Mouse (Mus musculus) heart, embryonic 14.5 days (tissue): ENCODE data around the gene Hist2h3b. TPM values are rescaled to one million over a fixed set of nuclear protein-coding genes. Genes with fewer than 3 reads are reported as not detected.
A peak's percentile ranks its signal among the peaks of the same experiment; 100 is the strongest.
"Not testable (repeated sequence)": the region's sequence is repeated elsewhere in the genome, so short reads cannot be mapped to it uniquely, and the experiment has no call there.

Experiments
- ATAC-seq: fragments of 200-750 bp; cut with Nextera tagmentation; 2 replicates; pipeline ENCODE4 v1.8.0; 2017; ENCODE audit warnings: low read depth, moderate TSS enrichment; ENCODE audit not compliant: insufficient number of reproducible peaks, insufficient read depth, low FRiP score
- H3K27ac ChIP-seq, 2 experiments: fragments of 200-500 bp in 1 of 2; fragments of 300-500 bp in 1 of 2; sonication (generic) in 1 of 2; replicated peaks in 1 of 2; 2 replicates each; pipeline ENCODE4 v1.5.1; 2012 to 2014; ENCODE audit warnings: low read depth in 2 of 2, low read length in 2 of 2, control low read depth in 1 of 2, mild to moderate bottlenecking in 1 of 2, mixed read lengths in 1 of 2; ENCODE audit not compliant: control insufficient read depth in 1 of 2, insufficient read depth in 1 of 2
- H3K27me3 ChIP-seq: fragments of 300-500 bp; sonication (generic); 2 replicates; pipeline ENCODE4 v1.6.1; 2014; ENCODE audit warnings: mild to moderate bottlenecking, low read length, control low read depth; ENCODE audit not compliant: control insufficient read depth, insufficient read depth
- H3K36me3 ChIP-seq: fragments of 300-500 bp; sonication (generic); 2 replicates; pipeline ENCODE4 v1.6.1; 2014; ENCODE audit warnings: mild to moderate bottlenecking, control low read depth, low read length, mixed read lengths; ENCODE audit not compliant: control insufficient read depth, insufficient read depth
- H3K4me1 ChIP-seq, 2 experiments: fragments of 200-500 bp in 1 of 2; fragments of 300-500 bp in 1 of 2; sonication (generic) in 1 of 2; 2 replicates each; pipeline ENCODE4 v1.6.1; 2012 to 2014; ENCODE audit warnings: low read length in 2 of 2, control low read depth in 1 of 2, mixed read lengths in 1 of 2; ENCODE audit not compliant: control insufficient read depth in 2 of 2, insufficient read depth in 2 of 2
- H3K4me2 ChIP-seq: fragments of 300-500 bp; sonication (generic); 2 replicates; pipeline ENCODE4 v1.6.1; 2014; ENCODE audit warnings: mild to moderate bottlenecking, low read length
- H3K4me3 ChIP-seq, 2 experiments: fragments of 200-500 bp in 1 of 2; fragments of 300-500 bp in 1 of 2; sonication (generic) in 1 of 2; 2 replicates each; pipeline ENCODE4 v1.5.1; 2012 to 2014; ENCODE audit warnings: low read length in 2 of 2, mild to moderate bottlenecking in 2 of 2, control low read depth in 1 of 2, low read depth in 1 of 2, moderate library complexity in 1 of 2; ENCODE audit not compliant: control insufficient read depth in 1 of 2, insufficient read depth in 1 of 2
- H3K9ac ChIP-seq: fragments of 300-500 bp; sonication (generic); 2 replicates; pipeline ENCODE4 v1.6.1; 2014; ENCODE audit warnings: mild to moderate bottlenecking, low read length
- H3K9me3 ChIP-seq: fragments of 300-500 bp; sonication (generic); 2 replicates; pipeline ENCODE4 v1.6.1; 2016; ENCODE audit warnings: low read length, control low read depth; ENCODE audit not compliant: control insufficient read depth
- WGBS: fragments of 180-500 bp; shearing (Covaris S2); extraction: QIAGEN DNeasy Blood & Tissue Kit; methylation state at CpG from one replicate; pipeline ENCODE4 v1.1.7; 2014; 5-methylcytosine and 5-hydroxymethylcytosine counted together
- polyA plus RNA-seq: library from polyadenylated mRNA; unstranded; fragments of >200 nt; fragmentation: Nextera tagmentation; extraction: Ambion mirVana; gene quantifications from 2 replicates; pipeline ENCODE4 v1.2.1, GENCODE M21; 2014

Hist2h3b gene
- 26.9 and 32.0 TPM in 2 replicates for polyA plus RNA-seq

DNA sequence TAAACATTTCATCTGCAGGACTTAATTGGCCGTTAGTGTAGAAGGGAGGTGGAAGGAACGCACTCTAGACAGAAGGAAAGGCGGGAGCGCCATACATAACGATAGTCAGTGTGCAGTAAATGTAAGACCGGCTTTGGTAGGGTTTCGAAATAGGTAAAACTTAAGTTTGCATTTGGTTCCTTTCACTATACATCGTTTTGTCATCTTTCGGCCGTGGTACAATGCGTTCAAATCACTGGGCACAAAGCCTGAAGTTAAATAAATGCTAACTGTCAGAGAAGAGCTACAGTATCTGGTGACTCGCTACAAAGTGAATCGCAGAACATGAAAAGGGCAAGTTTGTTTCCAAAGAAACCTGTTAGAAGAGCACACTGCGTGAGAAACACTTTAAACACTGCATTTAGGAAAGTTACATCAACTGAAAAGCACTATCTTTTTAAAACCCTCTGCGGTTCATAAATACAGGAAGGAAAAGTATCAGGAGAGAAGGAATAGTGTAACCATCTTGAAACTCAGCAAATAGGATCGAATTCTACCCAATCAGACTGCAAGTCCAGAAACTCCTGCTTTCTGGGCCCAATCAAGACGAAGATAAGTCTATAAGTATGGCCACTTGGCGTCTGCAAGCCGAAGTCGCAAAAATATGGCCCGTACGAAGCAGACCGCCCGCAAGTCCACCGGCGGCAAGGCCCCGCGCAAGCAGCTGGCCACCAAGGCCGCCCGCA, at the start of gene Hist2h3b:
TSS of gene Hist2h3b (plus strand) at position 604 of the 725 bp plus-strand sequence.
- peak; percentile 60 for ATAC-seq
- 28% methylated on average over 28 of the region's 30 CpGs for WGBS
- Histone ChIP-seq H3K9ac (peak within 1 kb of the TSS; percentile 79), H3K4me3 (peak within 1 kb of the TSS; percentile 49 to 53), H3K4me1 (peaks cover 10 to 13% of the 10 kb centered on the region in 2 experiments), H3K4me2 (peak within 1 kb of the TSS; percentile 95), H3K9me3 (no peaks in the 10 kb centered on the region), H3K27ac (peak within 1 kb of the TSS; percentile 87 to 95), H3K36me3 (no peaks in the 10 kb centered on the region), H3K27me3 (no peaks in the 10 kb centered on the region)

DNA sequence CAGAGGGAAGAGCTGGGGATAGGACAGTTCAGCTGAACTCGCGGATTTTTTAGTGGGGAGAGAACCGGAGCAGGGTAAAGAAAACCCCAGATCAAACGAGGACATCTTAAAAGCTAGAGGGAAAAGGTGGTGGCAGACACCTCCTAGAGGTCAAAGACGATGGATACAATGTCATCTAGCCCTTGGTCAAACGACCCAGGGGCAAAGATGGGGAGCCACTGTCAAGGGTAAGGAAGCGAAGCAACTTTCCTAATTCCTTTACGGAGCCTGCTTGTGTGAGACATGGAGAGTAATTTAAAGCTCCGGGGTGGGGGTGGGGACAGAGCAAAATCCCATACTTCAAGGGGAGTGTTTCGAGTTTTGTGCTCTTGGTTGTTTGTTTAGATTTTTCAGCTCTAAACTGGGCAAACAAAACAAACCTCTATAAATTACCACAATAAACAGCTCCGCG, 49.2 kb upstream of the Hist2h3b start:
- WGBS = 2% methylated on average over 12 of the region's 12 CpGs
- ATAC-seq = no peak
- H3K27ac ChIP-seq = peak overlapping the region; percentile 95 to 100
- H3K4me3 ChIP-seq = peak overlapping the region; percentile 60 to 72
- H3K9me3 ChIP-seq = no peaks in the 10 kb centered on the region
- H3K27me3 ChIP-seq = no peaks in the 10 kb centered on the region
- H3K36me3 ChIP-seq = no peaks in the 10 kb centered on the region
- peak overlapping the region; percentile 93 for H3K9ac ChIP-seq
- H3K4me2 ChIP-seq = peak overlapping the region; percentile 76
- H3K4me1 ChIP-seq = peaks cover 9 to 27% of the 10 kb centered on the region in 2 experiments

DNA sequence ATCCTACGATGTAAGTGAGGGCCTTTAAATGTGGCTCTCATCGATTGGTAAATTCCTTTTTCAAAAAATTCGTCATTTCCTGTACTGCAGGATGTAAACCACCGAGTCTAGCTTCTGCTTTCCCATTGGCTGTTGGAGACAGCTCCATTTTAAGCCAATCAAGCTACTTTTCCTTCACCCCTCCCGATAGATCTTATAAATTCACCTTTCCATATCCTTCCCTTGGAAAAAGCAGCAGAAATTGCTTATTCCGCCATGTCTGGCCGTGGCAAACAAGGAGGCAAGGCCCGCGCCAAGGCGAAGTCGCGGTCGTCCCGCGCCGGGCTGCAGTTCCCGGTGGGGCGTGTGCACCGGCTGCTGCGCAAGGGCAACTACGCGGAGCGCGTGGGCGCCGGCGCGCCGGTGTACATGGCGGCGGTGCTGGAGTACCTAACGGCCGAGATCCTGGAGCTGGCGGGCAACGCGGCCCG, 48.8 kb upstream of the Hist2h3b start, which contains the start of the genes Bola1 and Hist2h2ab:
TSS of gene Bola1 (minus strand) at position 49 of the 470 bp plus-strand sequence.
TSS of gene Hist2h2ab (plus strand) at position 205 of the 470 bp plus-strand sequence.
- Histone ChIP-seq H3K4me3 (peak within 1 kb of the TSS; percentile 60 to 72), H3K4me1 (peaks cover 9 to 27% of the 10 kb centered on the region in 2 experiments), H3K9ac (peak within 1 kb of the TSS; percentile 93), H3K27ac (peak within 1 kb of the TSS; percentile 95 to 100), H3K9me3 (no peaks in the 10 kb centered on the region), H3K36me3 (no peaks in the 10 kb centered on the region), H3K27me3 (no peaks in the 10 kb centered on the region), H3K4me2 (peak within 1 kb of the TSS; percentile 76)
- peak; percentile 67 for ATAC-seq
- WGBS = under 1% methylated on average over 37 of the region's 37 CpGs

DNA sequence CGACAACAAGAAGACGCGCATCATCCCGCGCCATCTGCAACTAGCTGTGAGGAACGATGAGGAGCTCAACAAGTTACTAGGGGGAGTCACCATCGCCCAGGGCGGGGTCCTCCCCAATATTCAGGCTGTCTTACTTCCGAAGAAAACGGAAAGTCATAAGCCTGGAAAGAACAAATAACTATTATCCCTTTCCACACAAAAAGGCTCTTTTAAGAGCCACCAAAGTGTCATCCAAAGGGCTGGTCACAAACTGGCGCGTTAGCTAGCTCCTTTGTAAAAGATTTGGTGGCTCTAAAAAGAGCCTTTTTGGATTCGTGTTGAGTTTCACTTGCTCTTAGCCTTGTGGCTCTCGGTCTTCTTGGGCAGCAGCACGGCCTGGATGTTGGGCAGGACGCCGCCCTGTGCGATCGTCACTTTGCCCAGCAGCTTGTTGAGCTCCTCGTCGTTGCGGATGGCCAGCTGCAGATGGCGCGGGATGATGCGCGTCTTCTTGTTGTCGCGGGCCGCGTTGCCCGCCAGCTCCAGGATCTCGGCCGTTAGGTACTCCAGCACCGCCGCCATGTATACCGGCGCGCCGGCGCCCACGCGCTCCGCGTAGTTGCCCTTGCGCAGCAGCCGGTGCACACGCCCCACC, 48.2 kb upstream of the Hist2h3b start:
- under 1% methylated on average over 33 of the region's 47 CpGs for WGBS
- H3K27me3 ChIP-seq, H3K36me3 ChIP-seq, H3K9me3 ChIP-seq, ATAC-seq: not testable (repeated sequence)
- Histone ChIP-seq H3K4me3 (peak overlapping the region; percentile 60 to 72), H3K27ac (peak overlapping the region; percentile 95 to 100), H3K4me1 (peaks cover 9 to 27% of the 10 kb centered on the region in 2 experiments), H3K9ac (peak overlapping the region; percentile 93), H3K4me2 (peak overlapping the region; percentile 76)

DNA sequence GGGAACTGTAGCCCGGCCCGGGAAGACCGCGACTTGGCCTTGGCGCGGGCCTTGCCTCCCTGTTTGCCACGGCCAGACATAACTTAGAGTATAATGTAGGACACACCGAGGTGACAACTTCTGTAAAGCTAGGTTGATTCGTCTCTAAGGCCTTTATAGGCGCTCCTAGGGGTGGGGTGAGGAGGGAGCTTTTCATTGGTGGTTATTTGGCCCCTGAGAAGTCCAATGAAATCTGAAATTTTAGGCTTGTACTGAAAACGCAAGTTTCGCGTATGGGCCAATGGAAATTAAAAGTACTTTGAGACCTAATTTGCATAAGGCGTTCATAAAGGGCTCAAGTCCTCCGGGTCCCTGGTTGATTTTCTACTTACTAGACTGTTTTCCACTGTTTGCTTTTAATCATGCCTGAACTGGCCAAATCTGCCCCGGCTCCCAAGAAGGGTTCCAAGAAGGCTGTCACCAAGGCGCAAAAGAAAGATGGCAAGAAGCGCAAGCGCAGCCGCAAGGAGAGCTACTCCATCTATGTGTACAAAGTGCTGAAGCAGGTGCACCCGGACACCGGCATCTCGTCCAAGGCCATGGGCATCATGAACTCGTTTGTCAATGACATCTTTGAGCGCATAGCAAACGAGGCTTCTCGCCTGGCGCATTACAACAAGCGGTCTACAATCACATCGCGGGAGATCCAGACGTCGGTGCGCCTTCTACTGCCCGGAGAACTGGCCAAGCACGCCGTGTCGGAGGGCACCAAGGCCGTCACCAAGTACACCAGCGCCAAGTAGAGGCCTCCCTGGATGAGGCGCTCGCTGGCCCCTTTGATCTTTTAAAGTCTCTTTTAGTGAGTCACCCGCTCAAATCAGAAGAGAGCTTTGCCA, 47.5 kb upstream of the Hist2h3b start, which contains the start of the genes Hist2h2ac and Hist2h2be:
TSS of gene Hist2h2ac (minus strand) at position 116 of the 875 bp plus-strand sequence.
TSS of gene Hist2h2be (plus strand) at position 355 of the 875 bp plus-strand sequence.
- Histone ChIP-seq H3K4me1 (peaks cover 9 to 30% of the 10 kb centered on the region in 2 experiments), H3K27ac (peak within 1 kb of the TSS; percentile 95 to 100), H3K4me3 (peak within 1 kb of the TSS; percentile 60 to 72), H3K27me3 (no peaks in the 10 kb centered on the region), H3K36me3 (no peaks in the 10 kb centered on the region), H3K9me3 (no peaks in the 10 kb centered on the region), H3K4me2 (peak within 1 kb of the TSS; percentile 76), H3K9ac (peak within 1 kb of the TSS; percentile 93)
- ATAC-seq = peak; percentile 86
- WGBS = 1% methylated on average over 43 of the region's 43 CpGs

DNA sequence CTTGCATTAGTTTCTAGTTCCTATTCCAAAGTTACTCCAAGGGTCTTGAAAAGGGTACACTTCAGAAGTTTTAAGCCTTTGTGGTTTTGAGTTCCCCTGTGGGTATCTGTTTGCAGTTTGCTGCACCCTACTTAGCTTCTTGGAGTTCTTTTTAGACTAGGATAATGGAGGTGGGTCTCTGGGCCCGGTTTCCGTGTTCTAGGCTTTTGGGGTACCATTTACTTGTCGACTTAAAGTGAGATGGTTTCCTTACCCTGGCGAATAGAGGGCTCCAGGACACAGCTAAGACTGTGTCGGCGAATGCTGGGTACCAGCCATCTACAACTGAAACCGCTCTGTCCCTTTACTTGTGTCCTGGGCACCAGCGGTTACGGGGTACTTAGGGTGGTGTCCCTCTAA, 46.8 kb upstream of the Hist2h3b start:
- Histone ChIP-seq H3K9me3 (no peaks in the 10 kb centered on the region), H3K9ac (peak overlapping the region; percentile 93), H3K36me3 (no peaks in the 10 kb centered on the region), H3K27me3 (no peaks in the 10 kb centered on the region), H3K4me3 (peak overlapping the region; percentile 60 to 72), H3K27ac (peak overlapping the region; percentile 95 to 100), H3K4me1 (peaks cover 9 to 30% of the 10 kb centered on the region in 2 experiments), H3K4me2 (peak overlapping the region; percentile 76)
- no peak for ATAC-seq
- WGBS = 33% methylated on average over 9 of the region's 9 CpGs

DNA sequence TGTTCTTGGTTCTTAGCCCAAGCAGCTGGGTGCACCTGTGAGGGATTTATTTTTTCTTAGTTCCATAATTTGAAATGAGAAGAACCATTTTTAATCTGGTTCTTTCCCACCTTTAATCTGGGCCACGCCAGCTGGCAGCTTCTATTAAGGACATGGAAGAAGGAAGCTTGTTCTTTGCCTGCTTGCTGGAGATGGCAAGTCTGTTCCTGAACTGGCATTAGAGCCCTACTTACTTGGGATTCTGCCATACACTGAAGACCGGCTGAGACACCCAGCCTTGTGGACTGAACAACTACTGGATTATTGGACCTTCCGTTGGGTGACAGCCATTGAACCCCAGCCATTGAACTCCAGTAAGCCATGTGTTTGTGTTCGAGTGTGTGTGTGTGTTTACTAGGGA, 45.7 kb upstream of the Hist2h3b start:
- no peak for ATAC-seq
- H3K4me3 ChIP-seq = no peak overlapping the region
- no peaks in the 10 kb centered on the region for H3K36me3 ChIP-seq
- peaks cover 9 to 30% of the 10 kb centered on the region in 2 experiments for H3K4me1 ChIP-seq
- H3K27ac ChIP-seq = no peak overlapping the region
- no peaks in the 10 kb centered on the region for H3K27me3 ChIP-seq
- 92% methylated on average over 4 of the region's 4 CpGs for whole genome bisulfite sequencing
- H3K9me3 ChIP-seq = no peaks in the 10 kb centered on the region
- H3K4me2 ChIP-seq = peak overlapping the region; percentile 76
- no peak overlapping the region for H3K9ac ChIP-seq
